Mouse (Mus musculus) C2C12 (cell line): ENCODE data around the gene Atxn7. TPM values are rescaled to one million over a fixed set of nuclear protein-coding genes. Genes with fewer than 3 reads are reported as not detected.
"Not testable (repeated sequence)": the region's sequence is repeated elsewhere in the genome, so short reads cannot be mapped to it uniquely, and the experiment has no call there.

Experiments used
- H3K27me3 ChIP-seq: one replicate; pipeline ENCODE4 v1.6.1; 2011; ENCODE audit not compliant: control insufficient read depth, insufficient read depth, insufficient read length
- H3K36me3 ChIP-seq: one replicate; pipeline ENCODE4 v1.6.1; 2011; ENCODE audit not compliant: control insufficient read depth, insufficient read depth
- H3K4me3 ChIP-seq: one replicate; pipeline ENCODE4 v1.5.1; 2011; ENCODE audit warnings: mild to moderate bottlenecking, control low read depth; ENCODE audit not compliant: poor library complexity, insufficient read depth, severe bottlenecking
- H3K79me2 ChIP-seq: one replicate; pipeline ENCODE4 v1.6.1; 2011; ENCODE audit not compliant: control insufficient read depth, insufficient read depth
- H3K79me3 ChIP-seq: one replicate; pipeline ENCODE4 v1.6.1; 2011; ENCODE audit warnings: low read depth, control low read depth
- H3ac ChIP-seq: one replicate; pipeline ENCODE3; 2011; ENCODE audit warnings: low read depth; ENCODE audit not compliant: control insufficient read depth, insufficient read length
- CEBPB ChIP-seq: IDR thresholded peaks from one replicate; pipeline ENCODE4 v1.6.1; 2011; ENCODE audit warnings: low read depth, mild to moderate bottlenecking, control low read depth, moderate library complexity
- CTCF ChIP-seq: IDR thresholded peaks from one replicate; pipeline ENCODE4 v1.5.1; 2011; ENCODE audit not compliant: control insufficient read depth, insufficient read depth, insufficient read length
- FOSL1 ChIP-seq: IDR thresholded peaks from one replicate; pipeline ENCODE4 v1.8.0; 2011; ENCODE audit warnings: mild to moderate bottlenecking, low read length; ENCODE audit not compliant: poor library complexity, insufficient read depth, severe bottlenecking
- MAX ChIP-seq: IDR thresholded peaks from one replicate; pipeline ENCODE4 v1.6.1; 2011; ENCODE audit warnings: mild to moderate bottlenecking, control low read depth
- MYOD1 ChIP-seq: IDR thresholded peaks from one replicate; pipeline ENCODE4 v1.6.1; 2011; ENCODE audit warnings: low read depth; ENCODE audit not compliant: control insufficient read depth, insufficient read length
- MYOG ChIP-seq: IDR thresholded peaks from one replicate; pipeline ENCODE4 v1.6.1; 2011; ENCODE audit not compliant: control insufficient read depth, insufficient read length; ENCODE audit errors: extremely low read depth
- USF1 ChIP-seq: IDR thresholded peaks from one replicate; pipeline ENCODE4 v1.6.1; 2011; ENCODE audit warnings: low read depth, mild to moderate bottlenecking, control low read depth, moderate library complexity
- polyA plus RNA-seq: library from polyadenylated mRNA; unstranded; fragments of >200 nt; fragmentation: generic; extraction: Trizol; gene quantifications from one replicate; pipeline ENCODE4 v1.2.1, GENCODE M21; 2012; ENCODE audit warnings: missing spikeins

Atxn7 gene
- polyA plus RNA-seq, 1 experiment: 1.9 TPM

DNA sequence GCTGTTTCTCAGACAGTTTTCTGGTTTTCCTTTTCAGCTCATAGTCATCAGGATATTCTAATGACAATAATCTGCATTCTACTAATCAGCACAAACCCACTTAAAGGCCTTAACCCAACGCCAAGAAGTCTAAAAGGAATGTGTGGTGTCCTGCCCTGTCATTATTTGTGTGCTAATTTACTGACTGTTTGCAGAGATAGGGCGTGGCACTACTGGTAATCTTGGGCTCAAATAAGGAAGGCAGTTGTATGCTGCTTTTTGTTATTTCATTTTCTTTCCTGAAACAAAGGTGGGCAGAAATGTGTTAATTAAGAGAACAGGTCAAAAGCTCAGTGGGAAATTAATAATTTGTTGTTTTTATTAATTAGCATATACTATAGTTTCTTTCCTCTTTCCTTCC, 75.1 kb downstream of the Atxn7 start:
- Histone ChIP-seq H3K79me2 (no peaks in the 10 kb centered on the region), H3K4me3 (no peak overlapping the region), H3K79me3 (peaks cover 4% of the 10 kb centered on the region), H3K27me3 (no peaks in the 10 kb centered on the region), H3K36me3 (peaks cover 28% of the 10 kb centered on the region), H3ac (no peak overlapping the region)
- no peak for TF ChIP-seq MYOG
- no peak for TF ChIP-seq CEBPB
- no peak for TF ChIP-seq FOSL1
- no peak for TF ChIP-seq CTCF
- no peak for TF ChIP-seq MYOD1
- TF ChIP-seq USF1: no peak
- TF ChIP-seq MAX: no peak

DNA sequence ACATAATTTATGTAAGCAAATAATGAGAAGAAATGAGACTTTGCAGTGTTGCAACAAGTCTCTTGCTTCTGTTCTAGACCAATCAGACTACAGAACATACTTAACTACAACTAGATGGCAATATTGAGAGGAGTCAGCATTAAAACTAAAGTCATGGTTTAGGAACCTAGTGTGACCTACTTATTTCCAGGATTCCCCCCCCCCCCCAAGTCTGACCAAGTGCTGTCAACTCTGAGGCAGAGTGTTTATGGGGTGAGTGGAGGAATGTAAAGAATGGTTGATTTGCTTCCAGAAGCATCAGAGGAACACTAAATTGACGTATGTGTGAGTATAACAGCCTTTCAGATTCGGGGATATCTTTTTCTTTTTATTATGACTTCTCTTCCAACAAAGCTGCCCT, 77.0 kb downstream of the Atxn7 start:
- no peak for TF ChIP-seq MAX
- TF ChIP-seq FOSL1: no peak
- TF ChIP-seq CEBPB: no peak
- TF ChIP-seq CTCF: no peak
- no peak for TF ChIP-seq MYOG
- TF ChIP-seq MYOD1: no peak
- no peak for TF ChIP-seq USF1
- Histone ChIP-seq H3K27me3 (no peaks in the 10 kb centered on the region), H3K79me3 (peaks cover 2% of the 10 kb centered on the region), H3ac (no peak overlapping the region), H3K79me2 (no peaks in the 10 kb centered on the region), H3K36me3 (peaks cover 24% of the 10 kb centered on the region), H3K4me3 (no peak overlapping the region)

DNA sequence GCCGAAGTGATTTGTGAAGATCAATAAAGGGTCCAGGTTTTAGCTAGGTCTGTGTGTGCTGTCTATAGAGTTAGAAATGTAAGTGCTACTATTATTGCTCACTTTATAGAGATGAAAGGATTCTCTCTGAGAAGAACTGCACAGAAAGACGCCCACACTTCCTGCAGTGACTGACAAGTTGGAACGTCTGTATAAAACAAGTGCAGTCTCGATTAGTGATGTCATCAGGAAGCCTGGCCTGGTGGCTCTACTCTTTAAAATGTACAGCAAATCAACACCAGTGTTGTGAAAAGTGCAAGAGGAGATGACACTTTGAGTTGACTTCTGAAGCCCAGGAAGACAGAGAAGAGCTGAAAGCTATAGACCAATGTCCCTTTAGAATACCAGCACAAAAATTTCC, 81.1 kb downstream of the Atxn7 start:
- no peak overlapping the region for H3K4me3 ChIP-seq
- no peaks in the 10 kb centered on the region for H3K27me3 ChIP-seq
- TF ChIP-seq MYOG (no peak), CTCF (no peak), MAX (no peak)

DNA sequence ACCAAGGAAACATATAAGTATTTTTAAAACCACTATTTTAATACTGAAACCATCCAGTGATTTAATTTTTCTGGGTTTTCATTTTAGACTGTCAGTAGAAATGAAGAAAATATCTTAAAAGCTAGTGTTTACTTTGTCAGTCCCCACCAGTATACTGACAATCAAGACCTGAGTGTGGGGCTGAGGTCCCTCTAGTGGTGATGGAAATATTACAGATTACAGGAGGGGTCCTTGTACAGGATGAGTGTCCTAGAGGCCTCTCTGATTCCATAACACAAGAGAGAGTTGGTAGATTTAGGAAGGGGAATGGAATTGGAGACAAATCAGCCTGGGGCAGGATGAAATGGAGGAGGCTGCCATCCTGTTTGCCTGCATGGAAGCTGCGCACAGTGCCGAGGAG, 93.1 kb downstream of the Atxn7 start:
- TF ChIP-seq MAX (no peak), USF1 (no peak), MYOD1 (no peak), FOSL1 (no peak), MYOG (no peak), CTCF (no peak), CEBPB (no peak)
- no peaks in the 10 kb centered on the region for H3K79me2 ChIP-seq
- H3K36me3 ChIP-seq: no peaks in the 10 kb centered on the region
- H3K27me3 ChIP-seq: no peaks in the 10 kb centered on the region
- no peak overlapping the region for H3K4me3 ChIP-seq
- H3K79me3 ChIP-seq: peaks cover 1% of the 10 kb centered on the region
- H3ac ChIP-seq: no peak overlapping the region

More for the DNA sequence above, 81.1 kb downstream of the Atxn7 start:
- no peaks in the 10 kb centered on the region for H3K79me3 ChIP-seq
- H3K36me3 ChIP-seq: peaks cover 7% of the 10 kb centered on the region
- no peaks in the 10 kb centered on the region for H3K79me2 ChIP-seq
- H3ac ChIP-seq: no peak overlapping the region

DNA sequence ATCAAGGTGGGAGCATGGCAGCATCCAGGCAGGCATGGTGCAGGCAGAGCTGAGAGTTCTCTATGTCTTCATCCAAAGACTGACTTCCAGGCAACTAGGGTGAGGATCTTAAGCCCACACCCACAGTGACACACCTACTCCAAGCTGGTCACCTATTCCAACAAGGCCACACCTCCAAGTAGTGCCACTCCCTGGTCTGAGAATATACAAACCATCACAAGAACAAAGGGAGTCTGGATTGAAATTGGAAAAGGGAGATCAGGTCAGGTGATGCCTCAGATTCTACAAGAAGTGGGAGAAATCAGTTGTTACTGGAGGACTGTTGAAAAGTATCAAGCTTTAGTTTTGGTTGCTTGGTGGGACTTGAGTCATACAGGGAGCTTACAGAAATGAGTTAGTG, 98.4 kb downstream of the Atxn7 start:
- not testable (repeated sequence) for H3K36me3 ChIP-seq, H3ac ChIP-seq, H3K27me3 ChIP-seq

DNA sequence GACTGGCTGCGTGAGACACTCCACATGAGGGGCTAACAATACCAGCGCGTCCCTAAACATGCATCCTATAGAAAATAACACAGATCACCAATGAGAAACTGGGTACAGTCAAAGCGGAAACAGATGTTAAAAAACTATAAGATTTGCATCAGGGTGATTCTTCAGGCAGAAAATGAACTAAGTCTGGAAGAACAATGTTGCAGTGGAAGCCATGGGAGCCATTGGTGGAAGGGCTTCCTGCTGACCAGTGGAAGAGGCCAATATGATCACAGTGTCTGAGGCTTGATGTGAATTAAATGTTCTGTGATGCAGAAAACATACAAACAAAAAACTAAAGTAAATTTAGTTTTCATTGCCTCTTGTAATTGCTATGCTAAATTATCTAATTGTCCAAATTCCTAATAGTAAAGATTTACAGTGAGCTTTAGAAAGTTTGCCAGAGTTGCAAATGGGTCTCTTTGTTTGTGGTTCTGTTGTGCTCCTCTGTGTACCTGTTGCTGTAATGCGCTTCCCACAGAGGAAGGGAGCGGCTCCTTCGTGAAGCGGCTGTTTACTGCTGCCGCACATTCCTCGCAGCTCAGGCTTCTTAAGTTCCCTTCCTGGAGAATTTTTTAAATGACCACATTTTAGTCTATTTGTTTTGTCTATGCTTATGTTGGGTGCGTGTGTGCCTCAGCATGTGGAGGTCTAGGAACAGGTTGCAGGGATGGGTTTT, 101.4 kb downstream of the Atxn7 start:
- Histone ChIP-seq H3ac (no peak overlapping the region), H3K79me2 (no peaks in the 10 kb centered on the region), H3K79me3 (peaks cover 3% of the 10 kb centered on the region), H3K4me3 (no peak overlapping the region), H3K27me3 (no peaks in the 10 kb centered on the region), H3K36me3 (no peaks in the 10 kb centered on the region)
- TF ChIP-seq MYOG (no peak), USF1 (no peak), CTCF (no peak), FOSL1 (no peak), MYOD1 (no peak), MAX (no peak), CEBPB (no peak)

More for the DNA sequence above, 98.4 kb downstream of the Atxn7 start:
- not testable (repeated sequence) for H3K79me3 ChIP-seq, H3K4me3 ChIP-seq, H3K79me2 ChIP-seq
